Mouse (Mus musculus) spleen, adult 2 months (tissue): ENCODE data around the gene Tm9sf4. TPM values are rescaled to one million over a fixed set of nuclear protein-coding genes. Genes with fewer than 3 reads are reported as not detected.

Experiments
- DNase-seq, 2 experiments: peaks; one replicate each; pipeline versions ENCODE4 v3.0.0 to v3.0.0-alpha.2; 2012 to 2021; ENCODE audit warnings: low spot score in 2 of 2, low read depth in 1 of 2
- H3K27ac ChIP-seq: fragments of 200-500 bp; 2 replicates; pipeline ENCODE4 v1.5.1; 2012; ENCODE audit warnings: low read length, inconsistent platforms; ENCODE audit not compliant: insufficient read depth
- H3K27me3 ChIP-seq: fragments of 200-500 bp; 2 replicates; pipeline ENCODE4 v1.6.1; 2012; ENCODE audit warnings: mild to moderate bottlenecking, moderate library complexity, low read length, inconsistent platforms; ENCODE audit not compliant: control insufficient read depth, insufficient read depth
- H3K36me3 ChIP-seq: fragments of 200-500 bp; 2 replicates; pipeline ENCODE4 v1.6.1; 2012; ENCODE audit warnings: mild to moderate bottlenecking, low read length, inconsistent platforms; ENCODE audit not compliant: control insufficient read depth, insufficient read depth
- H3K4me1 ChIP-seq: fragments of 200-500 bp; 2 replicates; pipeline ENCODE4 v1.6.1; 2011; ENCODE audit warnings: inconsistent platforms; ENCODE audit not compliant: control insufficient read depth, insufficient read depth, insufficient read length
- H3K4me3 ChIP-seq: fragments of 200-500 bp; 2 replicates; pipeline ENCODE4 v1.5.1; 2011; ENCODE audit warnings: mild to moderate bottlenecking, inconsistent platforms; ENCODE audit not compliant: insufficient read depth, insufficient read length; ENCODE audit errors: extremely low read depth
- CTCF ChIP-seq: fragments of 200-500 bp; IDR thresholded peaks from 2 replicates; pipeline ENCODE4 v1.5.1; 2011; ENCODE audit warnings: mild to moderate bottlenecking, inconsistent platforms; ENCODE audit not compliant: insufficient read depth, insufficient read length, insufficient replicate concordance; ENCODE audit errors: extremely low read depth
- POLR2A ChIP-seq: fragments of 200-500 bp; IDR thresholded peaks from 2 replicates; pipeline ENCODE4 v1.6.1; 2011; ENCODE audit warnings: low read depth, low read length, inconsistent platforms
- WGBS: fragments of 180-500 bp; shearing (Covaris S2); methylation state at CpG from one replicate; pipeline ENCODE4 v1.1.7; 2018; 5-methylcytosine and 5-hydroxymethylcytosine counted together
- polyA plus RNA-seq: library from polyadenylated mRNA; depleted of rRNA; stranded (reverse); fragments of >200 nt; gene quantifications from 2 replicates; pipeline ENCODE4 v1.2.3, GENCODE M21; 2012

Gene Tm9sf4
- polyA plus RNA-seq, 1 experiment, result 22.0 TPM

DNA sequence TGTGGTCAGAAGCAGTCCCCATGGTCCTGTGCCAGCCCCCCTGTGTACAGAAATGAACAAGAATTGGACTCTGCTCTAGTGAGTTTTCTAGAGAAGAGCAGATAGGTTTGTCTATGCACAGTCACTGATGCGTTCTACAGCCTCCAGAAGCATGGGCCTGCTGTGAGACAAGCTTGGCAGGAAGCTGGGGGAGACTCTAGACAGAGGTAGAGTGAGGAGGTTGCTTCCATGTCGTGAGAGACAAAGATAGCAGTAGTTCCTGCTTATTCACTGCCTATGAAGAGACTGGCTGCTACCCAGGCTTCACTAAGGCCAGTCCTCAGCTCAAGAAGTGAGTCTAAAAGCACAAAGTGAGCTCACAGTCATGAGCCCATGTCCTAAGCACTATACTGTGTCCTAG is 30.1 kb downstream of the Tm9sf4 start:
- WGBS, result 90% methylated on average over 2 of the region's 2 CpGs
- Histone ChIP-seq H3K4me1 (no peaks in the 10 kb centered on the region), H3K4me3 (no peak overlapping the region), H3K27ac (no peak overlapping the region), H3K36me3 (peaks cover 55% of the 10 kb centered on the region), H3K27me3 (no peaks in the 10 kb centered on the region)
- TF ChIP-seq CTCF (no peak), POLR2A (no peak)
- no peak for DNase-seq

GRCm38 (mm10) chr2:153194255-153194654 is 33.2 kb downstream of the Tm9sf4 start:
- H3K4me1 ChIP-seq, result no peaks in the 10 kb centered on the region
- H3K4me3 ChIP-seq, result no peak overlapping the region
- WGBS, result 81% methylated on average over 3 of the region's 3 CpGs
- peaks cover 37% of the 10 kb centered on the region for H3K36me3 ChIP-seq
- no peak for DNase-seq
- TF ChIP-seq POLR2A (no peak), CTCF (no peak)
- no peak overlapping the region for H3K27ac ChIP-seq
- no peaks in the 10 kb centered on the region for H3K27me3 ChIP-seq

GRCm38 (mm10) chr2:153198485-153198884 is 37.4 kb downstream of the Tm9sf4 start:
- no peak for TF ChIP-seq CTCF
- no peak for TF ChIP-seq POLR2A
- H3K27me3 ChIP-seq, result no peaks in the 10 kb centered on the region
- H3K36me3 ChIP-seq, result peaks cover 27% of the 10 kb centered on the region
- WGBS, result 53% methylated on average over 5 of the region's 5 CpGs
- H3K4me3 ChIP-seq, result no peak overlapping the region
- no peaks in the 10 kb centered on the region for H3K4me1 ChIP-seq
- DNase-seq, result no peak
- H3K27ac ChIP-seq, result no peak overlapping the region

GRCm38 (mm10) chr2:153199114-153199513 is 38.0 kb downstream of the Tm9sf4 start:
- no peak overlapping the region for H3K4me3 ChIP-seq
- WGBS, result 35% methylated on average over 2 of the region's 2 CpGs
- TF ChIP-seq POLR2A, result no peak
- TF ChIP-seq CTCF, result no peak
- H3K27ac ChIP-seq, result no peak overlapping the region
- no peak for DNase-seq
- H3K27me3 ChIP-seq, result no peaks in the 10 kb centered on the region
- peaks cover 27% of the 10 kb centered on the region for H3K36me3 ChIP-seq
- no peaks in the 10 kb centered on the region for H3K4me1 ChIP-seq

DNA sequence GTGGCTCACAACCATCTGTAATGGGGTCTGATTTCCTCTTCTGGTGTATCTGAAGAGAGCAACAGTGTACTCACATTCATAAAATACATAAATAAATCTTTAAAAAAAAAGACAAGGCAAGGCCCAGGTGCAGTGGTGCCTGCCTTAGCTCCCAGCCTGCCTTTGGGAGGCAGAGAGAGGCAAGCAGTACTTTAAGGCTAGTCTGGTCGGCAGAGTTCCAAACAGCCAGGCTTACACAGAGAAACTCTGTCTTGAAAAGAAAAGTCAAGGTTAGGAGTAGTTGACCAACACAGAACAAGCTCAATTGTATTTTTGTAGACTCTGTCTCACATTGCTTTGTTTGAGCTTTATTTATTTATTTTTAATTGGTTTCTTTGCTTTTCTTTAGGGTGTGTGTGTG is 41.7 kb downstream of the Tm9sf4 start:
- 92% methylated on average over 1 of the region's 1 CpGs for WGBS
- Histone ChIP-seq H3K27me3 (no peaks in the 10 kb centered on the region), H3K27ac (no peak overlapping the region), H3K4me1 (no peaks in the 10 kb centered on the region), H3K4me3 (no peak overlapping the region), H3K36me3 (peaks cover 24% of the 10 kb centered on the region)
- DNase-seq, result no peak
- no peak for TF ChIP-seq CTCF
- TF ChIP-seq POLR2A, result no peak

GRCm38 (mm10) chr2:153208149-153208548 is 47.0 kb downstream of the Tm9sf4 start:
- 95% methylated on average over 2 of the region's 2 CpGs for WGBS
- no peaks in the 10 kb centered on the region for H3K27me3 ChIP-seq
- H3K4me1 ChIP-seq, result no peaks in the 10 kb centered on the region
- peaks cover 23% of the 10 kb centered on the region for H3K36me3 ChIP-seq
- TF ChIP-seq CTCF (no peak), POLR2A (no peak)
- no peak for DNase-seq
- no peak overlapping the region for H3K27ac ChIP-seq
- no peak overlapping the region for H3K4me3 ChIP-seq

- Histone ChIP-seq H3K27me3 (no peaks in the 10 kb centered on the region), H3K4me1 (no peaks in the 10 kb centered on the region), H3K36me3 (peaks cover 20% of the 10 kb centered on the region), H3K4me3 (no peak overlapping the region), H3K27ac (no peak overlapping the region)
- no peak for DNase-seq
- TF ChIP-seq CTCF (no peak), POLR2A (no peak)
- WGBS, result 87% methylated on average over 5 of the region's 5 CpGs
Measured at GRCm38 (mm10) chr2:153209286-153209685, 48.2 kb downstream of the Tm9sf4 start.
